Comparison of ENCODE assay signal across 1 mouse cellular context in the genomic region with DNA sequence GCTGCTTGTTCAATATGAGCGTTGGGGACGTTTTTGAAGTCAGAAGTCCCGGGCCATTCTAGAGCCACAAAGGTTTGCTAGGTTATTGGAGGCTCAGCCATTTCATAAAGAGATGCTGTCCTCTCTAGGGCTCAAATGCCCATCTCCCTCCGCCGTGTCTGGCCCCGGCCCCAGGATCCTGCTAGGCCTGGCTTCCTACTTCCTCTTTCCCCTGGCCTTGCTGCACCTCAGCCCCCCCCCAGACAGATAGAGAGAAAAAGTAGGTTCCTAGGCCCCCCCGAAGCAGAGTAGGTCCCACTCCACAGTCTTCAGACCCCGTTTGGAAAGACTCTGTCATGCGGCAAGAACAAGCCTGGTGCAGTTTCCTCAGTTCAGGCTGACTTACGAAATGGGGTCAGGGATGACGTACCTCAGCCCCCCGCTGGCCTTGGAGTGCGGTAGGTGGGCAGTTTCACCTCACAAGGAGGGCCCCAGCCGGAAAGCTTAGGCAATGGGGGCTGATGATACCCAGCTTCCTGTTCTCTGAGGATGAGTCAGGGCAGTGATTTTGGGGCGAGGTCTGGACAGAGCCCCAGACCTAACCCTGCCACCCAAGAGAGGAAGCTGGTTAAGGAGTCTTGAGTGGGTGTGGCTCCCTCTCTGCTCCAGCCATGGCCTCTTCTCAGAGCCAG.
TF ChIP-seq lines count a peak whose summit lies in the region.

No protein-coding gene starts in this region.

TF ChIP-seq in myocyte, 11 proteins besides CTCF, POLR2A, EP300 and RAD21 (continued from another document):
- no peak for TF ChIP-seq USF1 (IDR thresholded peaks at IDR 0.05; ENCODE audit: low read depth)
- TF ChIP-seq TCF3 (IDR thresholded peaks at IDR 0.05; ENCODE audit: insufficient read length, low read depth) = no peak
- TF ChIP-seq MYOD1 (IDR thresholded peaks at IDR 0.05; ENCODE audit: control insufficient read depth in 1 of 3, insufficient read length in 2 of 3, low read depth in 2 of 3) = no peak
- TF ChIP-seq MAX (IDR thresholded peaks at IDR 0.05; ENCODE audit: low read depth) = no peak
